Mouse (Mus musculus) liver, postnatal 0 days (tissue): ENCODE data around the gene Ksr2. TPM values are rescaled to one million over a fixed set of nuclear protein-coding genes. Genes with fewer than 3 reads are reported as not detected.
A peak's percentile ranks its signal among the peaks of the same experiment; 100 is the strongest.

Experiments
- ATAC-seq: fragments of 200-750 bp; cut with Nextera tagmentation; 2 replicates; pipeline ENCODE4 v1.8.0; 2017; ENCODE audit warnings: mild to moderate bottlenecking, moderate library complexity
- DNase-seq: peaks from one replicate; pipeline ENCODE4 v3.0.0-alpha.2; 2016
- H3K27ac ChIP-seq: fragments of 300-500 bp; sonication (generic); 2 replicates; pipeline ENCODE4 v1.5.1; 2014; ENCODE audit warnings: antibody characterized with exemption, moderate library complexity, mild to moderate bottlenecking, low read depth
- H3K27me3 ChIP-seq: fragments of 300-500 bp; sonication (generic); 2 replicates; pipeline ENCODE4 v1.6.1; 2014; ENCODE audit warnings: low read length, control low read depth, mixed read lengths; ENCODE audit not compliant: insufficient read depth
- H3K36me3 ChIP-seq: fragments of 300-500 bp; sonication (generic); replicated peaks from 2 replicates; pipeline ENCODE4 v1.6.1; 2014; ENCODE audit warnings: mild to moderate bottlenecking, control low read depth, low read length, moderate library complexity, mixed read lengths; ENCODE audit not compliant: insufficient read depth
- H3K4me1 ChIP-seq: fragments of 300-500 bp; sonication (generic); 2 replicates; pipeline ENCODE4 v1.6.1; 2014; ENCODE audit warnings: antibody characterized with exemption, mild to moderate bottlenecking, control low read depth; ENCODE audit not compliant: insufficient read depth
- H3K4me2 ChIP-seq: fragments of 300-500 bp; sonication (generic); 2 replicates; pipeline ENCODE4 v1.6.1; 2014; ENCODE audit warnings: low read depth, mild to moderate bottlenecking, low read length, moderate library complexity, mixed read lengths
- H3K4me3 ChIP-seq: fragments of 300-500 bp; sonication (generic); 2 replicates; pipeline ENCODE4 v1.5.1; 2014; ENCODE audit warnings: low read depth, low read length
- H3K9ac ChIP-seq: fragments of 300-500 bp; sonication (generic); replicated peaks from 2 replicates; pipeline ENCODE4 v1.6.1; 2014; ENCODE audit warnings: mild to moderate bottlenecking, moderate library complexity
- H3K9me3 ChIP-seq: fragments of 300-500 bp; sonication (generic); 2 replicates; pipeline ENCODE4 v1.6.1; 2016; ENCODE audit warnings: mild to moderate bottlenecking, control low read depth, low read length, mixed read lengths
- CTCF ChIP-seq: sonication (generic); IDR thresholded peaks from 2 replicates; pipeline ENCODE4 v1.5.1; 2016; ENCODE audit warnings: antibody characterized with exemption, low read depth
- EP300 ChIP-seq: IDR thresholded peaks from 2 replicates; pipeline ENCODE4 v1.6.1; 2016; ENCODE audit warnings: antibody characterized with exemption, low read depth, mild to moderate bottlenecking
- WGBS: fragments of 180-500 bp; shearing (Covaris S2); extraction: QIAGEN DNeasy Blood & Tissue Kit; methylation state at CpG from one replicate; pipeline ENCODE4 v1.1.7; 2014; ENCODE audit not compliant: insufficient replicate concordance; 5-methylcytosine and 5-hydroxymethylcytosine counted together
- polyA plus RNA-seq: library from polyadenylated mRNA; unstranded; fragments of >200 nt; fragmentation: Nextera tagmentation; extraction: Ambion mirVana; gene quantifications from 2 replicates; pipeline ENCODE4 v1.2.1, GENCODE M21; 2015

Ksr2 gene
- polyA plus RNA-seq, 1 experiment from 2014 or later: 0.09 TPM

DNA sequence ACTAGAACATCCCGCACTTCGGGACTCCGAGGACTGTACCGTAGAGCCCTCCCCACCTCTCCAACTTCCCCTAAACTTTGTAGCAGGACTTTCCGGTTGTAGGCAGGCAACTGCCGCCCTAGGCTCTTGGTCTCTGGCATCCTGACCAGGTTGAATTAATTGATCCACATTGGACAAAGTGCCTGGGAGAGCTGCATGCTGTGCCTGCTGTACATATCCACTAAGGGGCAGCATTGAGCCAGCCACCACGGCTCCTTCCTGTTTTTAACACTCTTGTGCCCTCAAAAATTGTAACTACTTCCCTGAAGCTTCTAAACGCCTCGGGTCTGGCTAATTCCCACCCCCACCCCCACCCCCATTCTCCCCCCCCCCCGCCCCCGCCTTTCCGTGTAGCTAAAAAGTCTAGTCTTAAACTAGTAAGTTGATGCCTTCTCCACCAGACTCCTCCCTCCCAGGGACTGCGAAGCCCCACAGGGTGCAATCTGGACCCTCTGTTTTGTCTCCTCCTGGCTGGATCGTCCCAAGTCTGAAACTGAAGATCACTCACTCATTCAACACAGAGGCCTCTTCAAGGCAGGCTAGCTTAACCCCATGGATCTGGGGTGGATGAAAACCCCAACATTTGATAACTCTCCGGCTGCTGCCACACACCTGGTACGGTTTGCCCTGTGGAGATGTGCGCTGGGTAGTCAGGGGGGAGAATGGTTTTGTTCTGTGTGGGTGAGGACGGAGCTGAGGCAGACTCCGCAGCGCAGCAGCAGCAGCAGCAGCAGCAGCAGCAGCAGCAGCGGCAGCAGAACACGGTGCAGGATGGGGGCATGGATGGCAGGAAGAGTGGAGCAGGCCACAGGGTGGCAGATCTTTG, 95.9 kb downstream of the Ksr2 start:
- peak; percentile 36; the same call in 1 of the 2 replicates for ATAC-seq
- Histone ChIP-seq H3K9ac (no peak overlapping the region), H3K4me3 (no peak overlapping the region), H3K4me2 (no peak overlapping the region), H3K36me3 (no peaks in the 10 kb centered on the region), H3K27ac (no peak overlapping the region), H3K4me1 (no peaks in the 10 kb centered on the region), H3K9me3 (no peaks in the 10 kb centered on the region), H3K27me3 (no peaks in the 10 kb centered on the region)
- WGBS: 46% methylated on average over 19 of the region's 22 CpGs
- TF ChIP-seq EP300 (no peak), CTCF (peak; percentile 78)
- DNase-seq: peak; percentile 58

DNA sequence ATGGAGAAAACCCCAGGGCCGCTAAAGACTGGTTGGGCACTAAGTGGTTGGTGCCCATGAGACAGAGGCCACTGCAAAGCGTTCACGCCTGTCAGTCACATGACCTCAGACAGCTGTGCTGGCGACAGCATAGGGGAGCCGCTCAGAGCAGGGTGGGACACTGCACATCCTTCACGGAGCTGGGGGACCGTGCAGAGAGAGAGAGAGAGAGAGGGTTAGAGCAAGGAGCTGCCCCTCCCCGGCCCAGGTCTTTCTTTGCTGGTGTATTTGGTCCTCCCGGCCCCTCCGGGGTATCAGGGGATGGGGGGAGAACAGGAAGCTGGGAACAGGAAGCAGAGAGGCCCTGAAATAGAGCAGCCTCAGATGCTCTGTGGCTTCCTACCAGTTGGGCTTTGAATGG, 97.1 kb downstream of the Ksr2 start:
- no peak overlapping the region for H3K4me3 ChIP-seq
- H3K4me2 ChIP-seq: no peak overlapping the region
- no peaks in the 10 kb centered on the region for H3K27me3 ChIP-seq
- DNase-seq (no peak), ATAC-seq (no peak)
- no peak for TF ChIP-seq CTCF
- no peak for TF ChIP-seq EP300
- no peaks in the 10 kb centered on the region for H3K4me1 ChIP-seq
- H3K36me3 ChIP-seq: no peaks in the 10 kb centered on the region
- H3K9ac ChIP-seq: no peak overlapping the region
- WGBS: 35% methylated on average over 10 of the region's 10 CpGs
- H3K27ac ChIP-seq: no peak overlapping the region
- H3K9me3 ChIP-seq: no peaks in the 10 kb centered on the region

DNA sequence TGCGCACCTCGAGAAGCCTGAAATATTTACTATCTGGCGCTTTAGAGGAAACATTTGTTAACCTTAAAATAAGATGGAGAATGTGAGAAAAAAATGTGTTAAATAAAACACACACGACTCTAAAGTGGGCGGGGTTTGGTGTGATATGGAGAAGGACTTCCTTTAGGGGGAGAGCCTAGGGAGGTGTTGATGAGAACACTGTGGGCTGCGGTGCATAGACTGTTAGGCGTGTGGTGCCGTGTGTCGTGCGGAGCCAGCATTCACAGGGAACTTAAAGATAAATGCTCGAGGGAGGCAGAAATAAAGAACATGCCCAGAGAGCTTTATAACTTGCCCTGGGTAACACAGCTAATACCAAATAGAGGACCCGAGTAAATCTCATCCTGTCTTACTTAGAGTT, 101.6 kb downstream of the Ksr2 start:
- Histone ChIP-seq H3K36me3 (no peaks in the 10 kb centered on the region), H3K4me1 (no peaks in the 10 kb centered on the region), H3K9ac (no peak overlapping the region), H3K4me3 (no peak overlapping the region), H3K9me3 (no peaks in the 10 kb centered on the region), H3K27me3 (no peaks in the 10 kb centered on the region), H3K27ac (no peak overlapping the region), H3K4me2 (no peak overlapping the region)
- DNase-seq (no peak), ATAC-seq (no peak)
- WGBS: 70% methylated on average over 12 of the region's 12 CpGs
- TF ChIP-seq EP300 (no peak), CTCF (no peak)

DNA sequence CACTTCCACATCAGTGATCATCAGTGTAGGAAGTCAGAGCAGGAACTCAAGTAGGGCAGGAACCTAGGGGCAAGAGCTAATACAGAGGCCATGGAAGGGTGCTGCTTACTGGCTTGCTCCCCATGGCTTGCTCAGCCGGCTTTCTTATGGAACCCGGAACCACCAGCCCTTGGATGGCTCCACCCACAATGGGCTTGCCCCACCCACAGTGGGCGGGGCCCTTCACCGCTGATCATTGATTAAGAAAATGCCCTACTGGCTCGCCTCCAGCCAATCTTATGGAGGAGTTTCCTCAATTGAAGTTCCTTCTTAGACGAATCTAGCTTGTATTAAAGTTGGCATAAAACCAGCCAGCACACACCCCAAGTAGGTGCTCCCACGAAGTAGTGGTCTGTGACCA, 102.1 kb downstream of the Ksr2 start:
- Histone ChIP-seq H3K27me3 (no peaks in the 10 kb centered on the region), H3K9ac (no peak overlapping the region), H3K4me3 (no peak overlapping the region), H3K4me1 (no peaks in the 10 kb centered on the region), H3K4me2 (no peak overlapping the region), H3K27ac (no peak overlapping the region), H3K9me3 (no peaks in the 10 kb centered on the region), H3K36me3 (no peaks in the 10 kb centered on the region)
- whole genome bisulfite sequencing: 68% methylated on average over 7 of the region's 7 CpGs
- DNase-seq (no peak), ATAC-seq (no peak)
- no peak for TF ChIP-seq CTCF
- TF ChIP-seq EP300: no peak

DNA sequence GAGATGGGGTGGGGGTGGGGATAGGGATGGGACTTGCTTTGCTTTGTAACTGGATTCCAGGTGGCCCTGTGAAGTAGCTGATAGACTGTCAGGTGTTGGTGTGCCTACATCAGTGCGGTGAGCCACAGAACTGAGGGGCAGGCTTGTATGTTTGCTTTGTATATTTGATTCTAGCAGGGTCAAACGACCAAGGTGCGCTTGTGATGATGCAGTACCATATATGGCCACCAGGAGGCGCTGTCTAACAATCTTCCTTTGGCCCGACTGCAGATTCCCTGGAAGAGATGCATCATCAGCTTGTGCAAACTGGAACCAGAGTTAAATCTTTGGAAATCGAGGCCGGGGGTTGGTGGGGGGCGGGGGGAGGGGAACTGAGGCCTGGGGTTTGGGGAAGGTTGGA, 102.8 kb downstream of the Ksr2 start:
- Histone ChIP-seq H3K4me1 (no peaks in the 10 kb centered on the region), H3K4me3 (no peak overlapping the region), H3K27me3 (no peaks in the 10 kb centered on the region), H3K27ac (no peak overlapping the region), H3K4me2 (no peak overlapping the region), H3K9me3 (no peaks in the 10 kb centered on the region), H3K9ac (no peak overlapping the region), H3K36me3 (no peaks in the 10 kb centered on the region)
- peak; percentile 69 for DNase-seq
- no peak for ATAC-seq
- WGBS: 3% methylated on average over 8 of the region's 8 CpGs
- TF ChIP-seq EP300 (no peak), CTCF (peak; percentile 90)

DNA sequence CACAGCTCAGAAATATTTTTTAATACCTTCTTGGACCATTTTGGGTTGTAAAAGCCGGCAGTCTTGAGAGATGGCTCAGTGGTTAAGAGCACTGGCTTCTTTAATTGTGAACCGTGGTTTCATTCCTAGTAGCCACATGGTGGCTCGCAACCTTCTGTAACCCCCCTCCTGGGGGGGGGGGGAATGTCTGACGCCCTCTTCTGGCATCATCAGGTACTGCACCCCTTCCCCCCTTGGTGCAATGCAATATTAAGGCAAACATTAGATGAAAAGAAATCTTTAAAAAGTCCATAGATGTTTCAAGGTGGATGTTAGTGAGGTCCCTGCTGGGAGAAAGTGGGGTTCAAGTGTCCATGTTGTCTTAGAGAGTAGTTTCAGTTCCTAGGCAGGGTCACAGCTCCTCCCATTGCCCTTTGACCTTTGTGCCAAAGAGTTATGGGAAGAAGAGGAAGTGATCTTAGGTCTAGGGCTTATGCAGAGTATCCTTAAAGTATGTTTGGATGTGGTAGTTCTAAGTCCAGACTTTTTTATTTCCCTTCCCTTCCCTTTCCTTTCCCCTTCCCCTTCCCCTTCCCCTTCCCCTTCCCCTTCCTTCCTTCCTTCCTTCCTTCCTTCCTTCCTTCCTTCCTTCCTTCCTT, 106.2 kb downstream of the Ksr2 start:
- no peaks in the 10 kb centered on the region for H3K36me3 ChIP-seq
- H3K4me1 ChIP-seq: no peaks in the 10 kb centered on the region
- no peak for DNase-seq
- WGBS: 38% methylated on average over 4 of the region's 4 CpGs
- H3K4me2 ChIP-seq: no peak overlapping the region
- no peaks in the 10 kb centered on the region for H3K9me3 ChIP-seq
- ATAC-seq: no peak
- TF ChIP-seq CTCF (peak; percentile 34), EP300 (no peak)
- H3K27me3 ChIP-seq: no peaks in the 10 kb centered on the region
- no peak overlapping the region for H3K27ac ChIP-seq
- H3K4me3 ChIP-seq: no peak overlapping the region
- H3K9ac ChIP-seq: no peak overlapping the region
